Mouse (Mus musculus): ENCODE measurements around the gene Prpf3. TPM values are rescaled to one million over a fixed set of nuclear protein-coding genes. Genes with fewer than 3 reads are reported as not detected.

Prpf3 gene
- polyA plus RNA-seq, 1 experiment, result 34.9 TPM

- Histone ChIP-seq H3K4me1 (ENCODE audit: control insufficient read depth, insufficient read depth, low read length) (peaks cover 27% of the 10 kb centered on the region), H3K27ac (ENCODE audit: insufficient read depth, low read depth, low read length) (peak overlapping the region; percentile 83), H3K4me3 (ENCODE audit: insufficient read depth, low read length) (peak overlapping the region; percentile 59)
- no peak for TF ChIP-seq CTCF (IDR thresholded peaks at IDR 0.05; ENCODE audit: low read depth, low read length)
- no peak for TF ChIP-seq POLR2A (IDR thresholded peaks at IDR 0.05; ENCODE audit: borderline replicate concordance, low read depth, low read length)
These were observed 37.4 kb upstream of the Prpf3 start for GRCm38 (mm10) chr3:95893126-95893525.

- no peak; the same call in 1 of the 2 replicates for TF ChIP-seq CTCF (IDR thresholded peaks at IDR 0.05; ENCODE audit: low read depth, low read length)
- TF ChIP-seq POLR2A (IDR thresholded peaks at IDR 0.05; ENCODE audit: borderline replicate concordance, low read depth, low read length), result no peak
- Histone ChIP-seq H3K4me3 (ENCODE audit: insufficient read depth, low read length) (peak overlapping the region; percentile 58), H3K27ac (ENCODE audit: insufficient read depth, low read depth, low read length) (peak overlapping the region; percentile 37), H3K4me1 (ENCODE audit: control insufficient read depth, insufficient read depth, low read length) (peaks cover 31% of the 10 kb centered on the region)
These were observed 36.7 kb upstream of the Prpf3 start for GRCm38 (mm10) chr3:95892066-95893052.

DNA sequence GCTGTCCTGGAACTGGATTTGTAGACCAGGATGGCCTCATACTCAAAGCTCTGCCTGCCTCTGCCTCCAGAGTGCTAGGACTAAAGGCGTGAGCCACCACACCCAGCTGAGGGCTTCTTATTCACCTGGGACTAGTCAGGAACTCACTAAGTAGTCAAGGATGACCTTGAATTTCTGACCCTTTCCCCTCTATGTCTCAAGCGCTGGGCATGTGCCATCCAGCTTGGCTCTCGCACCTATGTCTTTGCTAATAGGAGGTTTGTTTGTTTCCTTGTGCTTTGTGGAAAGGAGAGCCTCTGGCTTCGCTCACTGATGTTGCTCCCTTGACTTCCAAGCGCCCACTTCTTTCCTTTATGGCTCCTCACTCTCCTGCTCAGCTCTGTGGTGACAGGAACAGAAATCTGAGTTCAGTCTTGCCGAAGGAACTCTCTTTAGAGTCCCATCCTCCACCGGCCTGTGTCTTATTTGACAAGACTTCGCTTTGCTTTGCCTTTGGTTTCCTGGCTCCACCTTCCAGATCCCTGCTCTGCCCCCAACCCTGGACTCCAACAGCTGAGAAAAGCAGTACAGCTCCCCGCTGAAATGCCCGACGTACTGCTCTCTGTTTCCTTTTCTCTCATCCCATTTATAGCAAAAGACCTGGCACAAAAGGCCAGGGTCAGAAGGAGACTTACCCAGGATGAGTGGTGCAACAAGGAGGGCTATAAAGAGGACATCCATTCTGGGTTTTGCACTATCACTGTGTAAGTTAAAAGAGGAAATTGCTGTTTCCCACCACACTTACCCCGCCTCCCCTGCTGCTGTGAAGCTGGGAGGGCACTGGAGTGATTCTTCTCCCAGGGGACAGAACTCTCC lies 35.8 kb upstream of the Prpf3 start, which contains the start of gene BC028528:
BC028528 (minus strand) TSS at position 795 of the 855 bp plus-strand sequence.
- H3K4me1 ChIP-seq (ENCODE audit: control insufficient read depth, insufficient read depth, low read length), result peaks cover 31% of the 10 kb centered on the region
- peak within 1 kb of the TSS; percentile 83 for H3K27ac ChIP-seq (ENCODE audit: insufficient read depth, low read depth, low read length)

DNA sequence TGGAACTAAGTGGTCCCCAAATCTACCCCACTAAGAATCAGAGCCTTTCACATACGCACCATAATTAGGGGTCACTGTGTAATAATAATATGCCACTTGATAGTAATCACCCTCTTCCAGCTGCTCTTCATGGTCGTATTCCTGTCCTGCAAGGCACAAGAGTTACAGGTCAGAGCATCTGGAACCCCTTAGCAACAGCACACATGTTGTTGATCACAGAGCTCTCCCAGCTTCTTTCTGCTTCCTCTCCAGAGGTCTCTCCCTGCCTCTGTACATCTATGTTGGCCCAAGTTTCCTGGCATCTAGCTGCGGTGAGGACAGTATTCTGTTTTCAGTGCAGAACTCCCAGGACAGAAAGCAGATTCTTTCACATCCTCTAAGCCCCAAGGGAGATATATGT lies 34.0 kb upstream of the Prpf3 start:
- no peak for TF ChIP-seq POLR2A (IDR thresholded peaks at IDR 0.05; ENCODE audit: borderline replicate concordance, low read depth, low read length)
- no peak for TF ChIP-seq CTCF (IDR thresholded peaks at IDR 0.05; ENCODE audit: low read depth, low read length)
- peaks cover 31% of the 10 kb centered on the region for H3K4me1 ChIP-seq (ENCODE audit: control insufficient read depth, insufficient read depth, low read length)
- H3K4me3 ChIP-seq (ENCODE audit: insufficient read depth, low read length), result no peak overlapping the region
- H3K27ac ChIP-seq (ENCODE audit: insufficient read depth, low read depth, low read length), result no peak overlapping the region

More for the DNA sequence above, 35.8 kb upstream of the Prpf3 start, which contains the start of gene BC028528:
- H3K4me3 ChIP-seq (ENCODE audit: insufficient read depth, low read length), result peak within 1 kb of the TSS; percentile 58
- no peak for TF ChIP-seq CTCF (IDR thresholded peaks at IDR 0.05; ENCODE audit: low read depth, low read length)
- no peak for TF ChIP-seq POLR2A (IDR thresholded peaks at IDR 0.05; ENCODE audit: borderline replicate concordance, low read depth, low read length)

DNA sequence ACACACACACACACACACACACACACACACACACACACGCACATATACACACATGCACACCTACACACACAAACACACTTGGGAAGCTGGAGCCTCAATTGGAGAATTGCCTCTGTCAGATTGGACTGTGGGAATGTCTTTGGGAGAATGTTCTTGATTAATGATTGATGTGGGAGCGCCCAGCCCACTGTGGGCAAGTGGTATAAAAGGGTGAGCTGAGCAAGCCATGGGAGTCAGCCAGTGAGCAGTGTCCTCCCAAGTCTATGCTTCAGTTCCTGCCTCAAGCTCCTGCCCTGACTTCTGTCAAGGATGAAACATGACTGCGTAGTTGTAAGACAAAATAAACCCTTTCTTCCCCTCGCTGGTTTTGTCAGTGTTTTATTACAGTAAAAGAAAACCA lies 31.9 kb upstream of the Prpf3 start:
- H3K4me1 ChIP-seq (ENCODE audit: control insufficient read depth, insufficient read depth, low read length), result peaks cover 29% of the 10 kb centered on the region
- H3K27ac ChIP-seq (ENCODE audit: insufficient read depth, low read depth, low read length), result no peak overlapping the region
- TF ChIP-seq POLR2A (IDR thresholded peaks at IDR 0.05; ENCODE audit: borderline replicate concordance, low read depth, low read length), result no peak
- no peak for TF ChIP-seq CTCF (IDR thresholded peaks at IDR 0.05; ENCODE audit: low read depth, low read length)

DNA sequence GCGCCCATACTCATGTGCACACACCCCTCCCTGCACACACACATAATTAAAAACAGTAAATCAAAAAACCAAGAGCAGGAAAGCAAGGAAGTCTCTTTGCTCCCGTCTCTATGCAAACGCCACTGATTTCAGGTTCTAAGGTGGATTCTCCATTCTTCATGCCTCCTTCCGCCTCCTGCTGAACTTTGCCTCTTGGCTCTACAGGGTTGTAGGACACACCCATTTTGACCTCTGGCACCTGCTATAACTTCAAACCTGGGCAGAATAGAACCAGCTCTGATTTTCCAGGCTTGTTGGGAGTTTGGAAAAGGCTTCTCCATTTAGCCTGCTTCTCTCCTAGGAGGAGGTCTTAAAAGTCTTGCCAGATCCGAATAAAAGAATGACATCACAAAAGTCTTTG lies 28.7 kb upstream of the Prpf3 start:
- no peak for TF ChIP-seq POLR2A (IDR thresholded peaks at IDR 0.05; ENCODE audit: borderline replicate concordance, low read depth, low read length)
- no peak for TF ChIP-seq CTCF (IDR thresholded peaks at IDR 0.05; ENCODE audit: low read depth, low read length)
- no peak overlapping the region for H3K4me3 ChIP-seq (ENCODE audit: insufficient read depth, low read length)
- no peak overlapping the region for H3K27ac ChIP-seq (ENCODE audit: insufficient read depth, low read depth, low read length)
- H3K4me1 ChIP-seq (ENCODE audit: control insufficient read depth, insufficient read depth, low read length), result peaks cover 15% of the 10 kb centered on the region

More for the DNA sequence above, 31.9 kb upstream of the Prpf3 start:
- no peak overlapping the region for H3K4me3 ChIP-seq (ENCODE audit: insufficient read depth, low read length)

DNA sequence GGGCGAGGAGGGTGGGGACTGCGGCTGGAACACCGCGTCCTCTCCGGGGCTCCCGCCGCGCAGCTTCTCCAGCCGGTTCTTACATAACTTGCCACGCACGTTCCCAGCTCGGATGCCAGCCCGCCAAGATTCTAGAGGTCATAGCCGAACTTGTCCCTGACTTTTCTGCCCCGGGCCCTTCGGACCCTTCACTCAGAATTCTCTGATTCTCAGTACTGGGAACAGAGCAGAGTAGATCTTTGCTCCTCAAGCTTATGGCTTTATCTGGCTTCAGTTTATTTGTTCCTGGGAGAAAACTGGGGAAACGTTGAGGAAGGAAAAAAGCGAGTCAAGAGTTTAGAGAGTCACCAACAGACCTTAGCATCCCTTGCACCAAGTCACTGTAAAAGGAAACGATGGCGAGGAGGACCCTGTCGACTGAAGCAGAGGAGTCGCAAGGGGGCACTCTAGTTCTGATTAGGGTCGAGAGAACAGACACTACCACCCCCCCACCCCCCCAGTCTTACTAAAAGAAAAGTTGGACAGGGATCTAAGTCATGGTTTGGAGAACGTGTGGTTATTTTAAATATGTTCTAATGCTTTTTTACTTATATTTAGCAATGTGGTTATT lies 27.2 kb upstream of the Prpf3 start:
- peak overlapping the region; percentile 75 for H3K4me3 ChIP-seq (ENCODE audit: insufficient read depth, low read length)
- peaks cover 2% of the 10 kb centered on the region for H3K4me1 ChIP-seq (ENCODE audit: control insufficient read depth, insufficient read depth, low read length)
- peak overlapping the region; percentile 25 for H3K27ac ChIP-seq (ENCODE audit: insufficient read depth, low read depth, low read length)
- TF ChIP-seq CTCF (IDR thresholded peaks at IDR 0.05; ENCODE audit: low read depth, low read length) (peak; percentile 45), POLR2A (IDR thresholded peaks at IDR 0.05; ENCODE audit: borderline replicate concordance, low read depth, low read length) (no peak)

DNA sequence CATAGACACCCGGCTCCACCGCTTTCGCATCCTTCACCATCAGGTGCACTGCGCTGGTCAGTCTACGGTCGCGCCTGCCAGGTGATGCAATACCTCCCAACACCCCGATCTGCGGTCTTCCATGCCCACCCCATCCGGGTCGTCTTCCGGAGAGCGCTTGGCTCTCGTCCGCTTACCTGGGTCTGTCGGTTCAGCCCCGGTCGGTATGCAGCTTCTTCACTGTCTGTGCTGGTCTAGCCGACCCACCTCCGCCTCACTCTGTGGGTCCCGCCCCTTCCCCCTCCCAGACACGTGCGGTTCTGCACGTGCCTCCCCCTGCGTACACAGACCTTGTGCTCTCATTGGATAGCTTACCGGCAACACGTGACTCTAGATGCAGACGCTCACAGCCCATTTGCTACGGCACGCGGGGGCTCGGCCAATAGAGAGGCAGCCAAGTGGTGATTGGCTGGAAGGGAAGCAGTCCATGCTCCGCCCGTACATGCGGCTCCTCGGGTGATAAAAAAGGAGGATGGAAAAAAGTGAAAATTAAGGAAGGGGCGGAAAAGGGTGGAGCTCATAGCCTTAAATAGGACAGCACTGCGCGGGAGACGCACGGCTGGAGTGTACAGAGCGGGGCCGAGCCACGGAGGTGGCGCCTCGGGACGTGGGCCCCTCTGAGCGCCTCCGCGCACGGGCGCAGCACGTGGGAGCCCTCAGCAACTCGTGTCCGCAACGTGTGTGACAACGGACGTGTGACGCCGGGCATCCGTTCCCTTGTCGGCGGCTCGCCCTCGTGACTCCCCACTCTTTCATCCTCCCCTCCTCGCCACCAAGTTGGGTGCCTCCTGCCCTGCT lies 26.5 kb upstream of the Prpf3 start, which contains the start of gene Ciart:
Ciart (minus strand) TSS at position 273 of the 837 bp plus-strand sequence.
- peak within 1 kb of the TSS; percentile 25 for H3K27ac ChIP-seq (ENCODE audit: insufficient read depth, low read depth, low read length)
- no peaks in the 10 kb centered on the region for H3K4me1 ChIP-seq (ENCODE audit: control insufficient read depth, insufficient read depth, low read length)
- TF ChIP-seq POLR2A (IDR thresholded peaks at IDR 0.05; ENCODE audit: borderline replicate concordance, low read depth, low read length), result no peak
- TF ChIP-seq CTCF (IDR thresholded peaks at IDR 0.05; ENCODE audit: low read depth, low read length), result no peak
- H3K4me3 ChIP-seq (ENCODE audit: insufficient read depth, low read length), result peak within 1 kb of the TSS; percentile 75
